Mouse (Mus musculus) lung, adult 2 months (tissue): Measurements from ENCODE around the gene Arntl. TPM values are rescaled to one million over a fixed set of nuclear protein-coding genes. Genes with fewer than 3 reads are reported as not detected.

Experiments
- DNase-seq: peaks from one replicate; pipeline ENCODE4 v3.0.0; 2022
- H3K4me1 ChIP-seq: fragments of 200-500 bp; 2 replicates; pipeline ENCODE4 v1.6.1; 2011; ENCODE audit warnings: low read length; ENCODE audit not compliant: control insufficient read depth, insufficient read depth
- H3K4me3 ChIP-seq: fragments of 200-500 bp; replicated peaks from 2 replicates; pipeline ENCODE3; 2011; ENCODE audit warnings: low read depth, mild to moderate bottlenecking, control low read depth, low read length; ENCODE audit errors: extremely low read depth
- CTCF ChIP-seq: fragments of 200-500 bp; IDR thresholded peaks from 2 replicates; pipeline ENCODE4 v1.5.1; 2011; ENCODE audit warnings: mild to moderate bottlenecking, low read length, control low read depth; ENCODE audit not compliant: insufficient read depth
- POLR2A ChIP-seq: fragments of 200-500 bp; IDR thresholded peaks from 2 replicates; pipeline ENCODE4 v1.6.1; 2011; ENCODE audit warnings: low read depth, mild to moderate bottlenecking, control low read depth, low read length, borderline replicate concordance; ENCODE audit errors: extremely low read depth
- WGBS: fragments of 180-500 bp; shearing (Covaris S2); methylation state at CpG from one replicate; pipeline ENCODE4 v1.1.7; 2018; 5-methylcytosine and 5-hydroxymethylcytosine counted together
- polyA plus RNA-seq: library from polyadenylated mRNA; depleted of rRNA; stranded (reverse); fragments of >200 nt; gene quantifications from 2 replicates; pipeline ENCODE4 v1.2.3, GENCODE M21; 2012

The Arntl gene
- polyA plus RNA-seq, 1 experiment, result 15.8 TPM

GRCm38 (mm10) chr7:113247167-113247566 is 39.9 kb downstream of the Arntl start:
- 76% methylated on average over 5 of the region's 5 CpGs for WGBS
- DNase-seq, result no peak
- TF ChIP-seq POLR2A (no peak), CTCF (no peak)
- Histone ChIP-seq H3K4me1 (peaks cover 17% of the 10 kb centered on the region), H3K4me3 (no peak overlapping the region)

GRCm38 (mm10) chr7:113249134-113249825 is 42.0 kb downstream of the Arntl start:
- no peak for DNase-seq
- TF ChIP-seq POLR2A (no peak), CTCF (no peak)
- WGBS, result 61% methylated on average over 16 of the region's 16 CpGs
- H3K4me1 ChIP-seq, result peaks cover 22% of the 10 kb centered on the region
- H3K4me3 ChIP-seq, result no peak overlapping the region

- peaks cover 25% of the 10 kb centered on the region for H3K4me1 ChIP-seq
- 45% methylated on average over 3 of the region's 3 CpGs for WGBS
- TF ChIP-seq CTCF (peak; percentile 85), POLR2A (no peak)
- H3K4me3 ChIP-seq, result no peak overlapping the region
- no peak for DNase-seq
Measured at GRCm38 (mm10) chr7:113250433-113250991, 43.2 kb downstream of the Arntl start.

GRCm38 (mm10) chr7:113251001-113251400 is 43.7 kb downstream of the Arntl start:
- no peak for DNase-seq

GRCm38 (mm10) chr7:113251554-113251953 is 44.3 kb downstream of the Arntl start:
- 29% methylated on average over 6 of the region's 6 CpGs for WGBS
- H3K4me1 ChIP-seq, result peaks cover 32% of the 10 kb centered on the region
- no peak for DNase-seq
- no peak overlapping the region for H3K4me3 ChIP-seq
- no peak for TF ChIP-seq CTCF
- no peak for TF ChIP-seq POLR2A

More at GRCm38 (mm10) chr7:113251001-113251400, 43.7 kb downstream of the Arntl start:
- no peak overlapping the region for H3K4me3 ChIP-seq
- WGBS, result 38% methylated on average over 3 of the region's 3 CpGs
- no peak for TF ChIP-seq POLR2A
- no peak for TF ChIP-seq CTCF
- H3K4me1 ChIP-seq, result peaks cover 29% of the 10 kb centered on the region

- Histone ChIP-seq H3K4me1 (peaks cover 31% of the 10 kb centered on the region), H3K4me3 (no peak overlapping the region)
- 58% methylated on average over 7 of the region's 7 CpGs for WGBS
- no peak for DNase-seq
- no peak for TF ChIP-seq CTCF
- TF ChIP-seq POLR2A, result no peak
Measured at GRCm38 (mm10) chr7:113253777-113254405, 46.6 kb downstream of the Arntl start.

GRCm38 (mm10) chr7:113256046-113256445 is 48.8 kb downstream of the Arntl start:
- 44% methylated on average over 4 of the region's 4 CpGs for WGBS
- no peak overlapping the region for H3K4me3 ChIP-seq
- no peak for DNase-seq
- H3K4me1 ChIP-seq, result peaks cover 22% of the 10 kb centered on the region
- TF ChIP-seq POLR2A (no peak), CTCF (peak; percentile 72)

- H3K4me3 ChIP-seq, result no peak overlapping the region
- no peak for DNase-seq
- WGBS, result 67% methylated on average over 4 of the region's 4 CpGs
- TF ChIP-seq CTCF, result peak; percentile 40
- TF ChIP-seq POLR2A, result no peak
- peaks cover 16% of the 10 kb centered on the region for H3K4me1 ChIP-seq
Measured at GRCm38 (mm10) chr7:113258430-113258829, 51.2 kb downstream of the Arntl start.

GRCm38 (mm10) chr7:113260321-113261167 is 53.3 kb downstream of the Arntl start:
- peaks cover 6% of the 10 kb centered on the region for H3K4me1 ChIP-seq
- WGBS, result 61% methylated on average over 21 of the region's 21 CpGs
- TF ChIP-seq CTCF (no peak), POLR2A (no peak)
- no peak overlapping the region for H3K4me3 ChIP-seq
- no peak for DNase-seq
